Mouse (Mus musculus) A20 (cell line): ENCODE measurements around the gene Fam155a.

Experiments used
- DNase-seq: peaks from one replicate; pipeline ENCODE4 v3.0.0-alpha.2; 2011; ENCODE audit warnings: low read depth, low spot score

The Fam155a gene

GRCm38 (mm10) chr8:9180686-9181315 lies 590.2 kb downstream of the Fam155a start:
- DNase-seq: no peak

GRCm38 (mm10) chr8:9176974-9177373 lies 594.0 kb downstream of the Fam155a start:
- no peak for DNase-seq

GRCm38 (mm10) chr8:9174865-9175565 lies 595.9 kb downstream of the Fam155a start:
- DNase-seq: no peak

- DNase-seq: no peak
Observed at GRCm38 (mm10) chr8:9171848-9172247, 599.1 kb downstream of the Fam155a start.

- DNase-seq: no peak
Observed at GRCm38 (mm10) chr8:9167995-9168394, 603.0 kb downstream of the Fam155a start.

GRCm38 (mm10) chr8:9161606-9162005 lies 609.4 kb downstream of the Fam155a start:
- DNase-seq: no peak

GRCm38 (mm10) chr8:9159322-9159721 lies 611.6 kb downstream of the Fam155a start:
- DNase-seq: no peak

GRCm38 (mm10) chr8:9158652-9159051 lies 612.3 kb downstream of the Fam155a start:
- no peak for DNase-seq

GRCm38 (mm10) chr8:9157141-9157781 lies 613.7 kb downstream of the Fam155a start:
- DNase-seq: no peak
